Mouse (Mus musculus) myocyte (in vitro differentiated cells): ENCODE measurements around the gene Nsmce4a. TPM values are rescaled to one million over a fixed set of nuclear protein-coding genes. Genes with fewer than 3 reads are reported as not detected.
A peak's percentile ranks its signal among the peaks of the same experiment; 100 is the strongest.

ENCODE experiments used
- H3K27me3 ChIP-seq: one replicate; pipeline ENCODE4 v1.6.1; 2011; ENCODE audit not compliant: control insufficient read depth, insufficient read depth, insufficient read length
- H3K36me3 ChIP-seq: one replicate; pipeline ENCODE4 v1.6.1; 2011; ENCODE audit not compliant: control insufficient read depth, insufficient read depth
- H3K4me2 ChIP-seq: one replicate; pipeline ENCODE4 v1.6.1; 2011; ENCODE audit warnings: low read depth, control low read depth
- H3K4me3 ChIP-seq: one replicate; pipeline ENCODE4 v1.5.1; 2011; ENCODE audit warnings: mild to moderate bottlenecking, control low read depth, moderate library complexity
- H3K79me2 ChIP-seq: one replicate; pipeline ENCODE4 v1.6.1; 2011; ENCODE audit not compliant: control insufficient read depth, insufficient read depth
- H3ac ChIP-seq: one replicate; pipeline ENCODE4 v1.6.1; 2011; ENCODE audit not compliant: control insufficient read depth, insufficient read length
- CEBPB ChIP-seq: IDR thresholded peaks from 2 replicates; pipeline ENCODE4 v1.6.1; 2011; ENCODE audit warnings: mild to moderate bottlenecking, moderate library complexity; ENCODE audit not compliant: poor library complexity, insufficient read depth, severe bottlenecking
- E2F4 ChIP-seq: IDR thresholded peaks from one replicate; pipeline ENCODE4 v1.6.1; 2011; ENCODE audit warnings: mild to moderate bottlenecking, control low read depth, moderate library complexity; ENCODE audit not compliant: insufficient read depth
- MAX ChIP-seq: IDR thresholded peaks from one replicate; pipeline ENCODE4 v1.6.1; 2011; ENCODE audit warnings: low read depth, mild to moderate bottlenecking, control low read depth
- MYOD1 ChIP-seq, 3 experiments: IDR thresholded peaks; one replicate each; pipeline ENCODE4 v1.6.1; 2011; ENCODE audit warnings: control low read depth in 2 of 3, low read depth in 2 of 3, mild to moderate bottlenecking in 2 of 3, moderate library complexity in 1 of 3; ENCODE audit not compliant: insufficient read length in 2 of 3, control insufficient read depth in 1 of 3
- MYOG ChIP-seq, 3 experiments: IDR thresholded peaks; one replicate each; pipeline ENCODE4 v1.6.1; 2011; ENCODE audit warnings: control low read depth in 2 of 3, low read depth in 2 of 3, mild to moderate bottlenecking in 2 of 3; ENCODE audit not compliant: insufficient read length in 2 of 3, control insufficient read depth in 1 of 3, insufficient read depth in 1 of 3
- POLR2A ChIP-seq: IDR thresholded peaks from one replicate; pipeline ENCODE4 v1.6.1; 2011; ENCODE audit warnings: low read depth, mild to moderate bottlenecking, control low read depth, moderate library complexity; ENCODE audit not compliant: insufficient read length
- POLR2AphosphoS2 ChIP-seq: IDR thresholded peaks from one replicate; pipeline ENCODE4 v1.6.1; 2011; ENCODE audit warnings: low read depth, control low read depth; ENCODE audit not compliant: insufficient read length
- REST ChIP-seq: IDR thresholded peaks from one replicate; pipeline ENCODE4 v1.6.1; 2011; ENCODE audit warnings: mild to moderate bottlenecking, control low read depth, moderate library complexity; ENCODE audit not compliant: insufficient read depth, insufficient read length
- SRF ChIP-seq: IDR thresholded peaks from one replicate; pipeline ENCODE4 v1.6.1; 2011; ENCODE audit warnings: low read depth; ENCODE audit not compliant: control insufficient read depth, insufficient read length
- TCF12 ChIP-seq: IDR thresholded peaks from one replicate; pipeline ENCODE4 v1.6.1; 2011; ENCODE audit warnings: mild to moderate bottlenecking, control low read depth; ENCODE audit not compliant: poor library complexity, insufficient read depth, severe bottlenecking
- TCF3 ChIP-seq: IDR thresholded peaks from one replicate; pipeline ENCODE4 v1.6.1; 2011; ENCODE audit warnings: low read depth, control low read depth; ENCODE audit not compliant: insufficient read length
- USF1 ChIP-seq: IDR thresholded peaks from one replicate; pipeline ENCODE4 v1.6.1; 2011; ENCODE audit warnings: low read depth, mild to moderate bottlenecking, control low read depth, moderate library complexity
- polyA plus RNA-seq: library from polyadenylated mRNA; unstranded; fragments of >200 nt; fragmentation: generic; extraction: Trizol; gene quantifications from one replicate; pipeline ENCODE4 v1.2.1, GENCODE M21; 2012; ENCODE audit warnings: missing spikeins

Nsmce4a gene
- polyA plus RNA-seq, 1 experiment, result 24.4 TPM

GRCm38 (mm10) chr7:130518213-130519095 lies 54.5 kb downstream of the Nsmce4a start:
- Histone ChIP-seq H3K79me2 (peaks cover 38% of the 10 kb centered on the region), H3K4me3 (peak overlapping the region; percentile 88), H3ac (peak overlapping the region; percentile 82), H3K27me3 (no peaks in the 10 kb centered on the region), H3K4me2 (peak overlapping the region; percentile 98), H3K36me3 (peaks cover 10% of the 10 kb centered on the region)
- peak; percentile 88 for TF ChIP-seq SRF
- TF ChIP-seq USF1, result peak; percentile 84
- no peak for TF ChIP-seq CEBPB

GRCm38 (mm10) chr7:130510243-130510642 lies 62.7 kb downstream of the Nsmce4a start:
- Histone ChIP-seq H3K4me2 (no peak overlapping the region), H3K4me3 (no peak overlapping the region), H3ac (no peak overlapping the region), H3K27me3 (no peaks in the 10 kb centered on the region), H3K79me2 (no peaks in the 10 kb centered on the region), H3K36me3 (peaks cover 44% of the 10 kb centered on the region)
- TF ChIP-seq REST (no peak), SRF (no peak), USF1 (no peak), POLR2A (no peak), MYOD1 (IDR thresholded peaks at IDR 0.05; ENCODE audit: control insufficient read depth in 1 of 3, insufficient read length in 2 of 3, low read depth in 2 of 3) (no peak), MYOG (IDR thresholded peaks at IDR 0.05; ENCODE audit: control insufficient read depth in 1 of 3, insufficient read depth in 1 of 3, insufficient read length in 2 of 3, low read depth in 2 of 3) (no peak), TCF3 (no peak), CEBPB (no peak), POLR2AphosphoS2 (no peak), MAX (no peak), E2F4 (no peak), TCF12 (no peak)

- no peak for TF ChIP-seq TCF12
- TF ChIP-seq REST, result no peak
- no peak for TF ChIP-seq E2F4
- no peak for TF ChIP-seq POLR2A
- TF ChIP-seq MYOD1 (IDR thresholded peaks at IDR 0.05; ENCODE audit: control insufficient read depth in 1 of 3, insufficient read length in 2 of 3, low read depth in 2 of 3), result no peak
- TF ChIP-seq USF1, result no peak
- no peak for TF ChIP-seq CEBPB
- TF ChIP-seq POLR2AphosphoS2, result no peak
- TF ChIP-seq MAX, result no peak
- TF ChIP-seq TCF3, result no peak
- TF ChIP-seq MYOG (IDR thresholded peaks at IDR 0.05; ENCODE audit: control insufficient read depth in 1 of 3, insufficient read depth in 1 of 3, insufficient read length in 2 of 3, low read depth in 2 of 3), result no peak
- no peak for TF ChIP-seq SRF
- Histone ChIP-seq H3K4me3 (no peak overlapping the region), H3K27me3 (no peaks in the 10 kb centered on the region), H3K36me3 (peaks cover 48% of the 10 kb centered on the region), H3K79me2 (no peaks in the 10 kb centered on the region), H3K4me2 (no peak overlapping the region), H3ac (no peak overlapping the region)
Measured at GRCm38 (mm10) chr7:130503006-130503405, 69.9 kb downstream of the Nsmce4a start.

- peaks cover 48% of the 10 kb centered on the region for H3K36me3 ChIP-seq
- no peak overlapping the region for H3K4me3 ChIP-seq
- H3ac ChIP-seq, result no peak overlapping the region
- no peak overlapping the region for H3K4me2 ChIP-seq
- no peak for TF ChIP-seq POLR2AphosphoS2
- no peak for TF ChIP-seq USF1
- TF ChIP-seq CEBPB, result no peak
- no peak for TF ChIP-seq E2F4
- TF ChIP-seq TCF3, result no peak
- no peak for TF ChIP-seq REST
- no peak for TF ChIP-seq MYOG (IDR thresholded peaks at IDR 0.05; ENCODE audit: control insufficient read depth in 1 of 3, insufficient read depth in 1 of 3, insufficient read length in 2 of 3, low read depth in 2 of 3)
- no peak for TF ChIP-seq MAX
- TF ChIP-seq MYOD1 (IDR thresholded peaks at IDR 0.05; ENCODE audit: control insufficient read depth in 1 of 3, insufficient read length in 2 of 3, low read depth in 2 of 3), result no peak
- no peak for TF ChIP-seq TCF12
- TF ChIP-seq SRF, result no peak
- no peak for TF ChIP-seq POLR2A
- no peaks in the 10 kb centered on the region for H3K27me3 ChIP-seq
- no peaks in the 10 kb centered on the region for H3K79me2 ChIP-seq
Measured at GRCm38 (mm10) chr7:130501499-130501898, 71.4 kb downstream of the Nsmce4a start.

DNA sequence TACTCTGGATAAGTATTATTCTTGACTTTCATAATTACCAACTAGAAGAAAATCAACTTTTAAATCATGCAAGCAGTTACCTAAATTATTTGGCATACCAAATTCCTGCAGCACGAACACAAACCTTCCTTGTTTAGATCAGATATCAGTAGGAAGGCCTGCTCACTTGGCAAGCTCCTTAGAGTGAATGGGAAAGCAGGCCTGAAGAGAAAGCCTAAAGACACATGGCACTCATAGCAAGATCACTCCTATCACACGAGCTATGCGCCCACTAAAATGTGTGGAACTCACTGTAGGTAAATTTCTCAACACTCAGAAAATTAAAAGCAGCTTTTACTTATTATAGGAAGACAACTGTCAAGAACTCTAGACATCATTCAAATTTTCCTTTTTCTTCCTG lies 79.6 kb downstream of the Nsmce4a start:
- peaks cover 2% of the 10 kb centered on the region for H3K79me2 ChIP-seq
- H3K4me2 ChIP-seq, result no peak overlapping the region
- no peak overlapping the region for H3ac ChIP-seq
- H3K36me3 ChIP-seq, result peaks cover 11% of the 10 kb centered on the region
- TF ChIP-seq TCF12 (no peak), MAX (no peak), TCF3 (no peak), CEBPB (no peak), USF1 (no peak), E2F4 (no peak), POLR2A (no peak), REST (no peak), MYOG (IDR thresholded peaks at IDR 0.05; ENCODE audit: control insufficient read depth in 1 of 3, insufficient read depth in 1 of 3, insufficient read length in 2 of 3, low read depth in 2 of 3) (no peak)
- H3K4me3 ChIP-seq, result no peak overlapping the region
- no peaks in the 10 kb centered on the region for H3K27me3 ChIP-seq
